9 mouse cellular contexts compared by ENCODE assay signal in the genomic region with DNA sequence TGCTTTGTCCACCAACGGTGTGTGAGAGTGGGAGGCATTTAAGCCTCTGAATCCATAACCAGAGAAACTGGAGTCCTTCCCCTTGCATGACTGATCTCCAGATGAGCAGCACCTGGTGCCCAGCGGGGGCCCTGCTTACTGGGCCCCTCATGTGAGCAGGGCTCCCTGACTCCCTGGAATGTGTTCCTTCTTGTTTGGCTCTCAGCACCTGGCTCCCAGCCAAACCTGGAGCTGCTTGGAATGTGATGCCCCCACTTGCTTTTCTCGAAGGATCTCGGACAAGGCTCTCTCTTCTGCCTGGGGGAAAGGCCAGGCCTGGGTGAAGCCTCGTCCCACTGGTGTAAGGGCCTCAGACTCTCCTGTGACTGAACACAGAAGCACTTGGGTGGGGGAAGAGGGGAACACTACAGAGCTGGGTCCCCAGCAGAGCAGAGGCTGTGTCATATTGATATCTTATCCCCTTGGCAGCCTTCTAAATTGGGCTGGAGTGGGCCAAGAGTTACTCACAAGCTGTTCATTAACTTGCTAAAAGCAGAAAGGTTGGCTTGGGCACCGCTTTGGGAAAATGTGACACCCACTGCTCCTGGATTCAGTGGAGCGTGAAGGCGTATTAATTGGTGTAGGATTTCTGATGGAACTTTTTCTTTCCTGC. TPM values are rescaled to one million over a fixed set of nuclear protein-coding genes. Genes with fewer than 3 reads are reported as not detected.
A peak's percentile ranks its signal among the peaks of the same experiment; 100 is the strongest.
DNase-seq lines count a peak whose midpoint lies in the region; ATAC-seq and TF ChIP-seq lines count a peak whose summit lies in the region.
"Had no signal": no experiment of that assay in that cellular context is flagged by ENCODE, and none has a peak within 500 bp of the region (broad histone marks: within the 10 kb centered on the region; RNA-seq: fewer than 3 reads in every experiment).

No protein-coding gene starts in this region.

- TF ChIP-seq CTCF in intestine, postnatal 0 days (IDR thresholded peaks at IDR 0.05; ENCODE audit: low read depth), result no peak
- no peak for TF ChIP-seq CTCF in lung, postnatal 0 days (IDR thresholded peaks at IDR 0.05)

- intact Hi-C loops in heart, postnatal 25 days (cut with DNase I), result loop anchor here (5.0 to 10.0 kb wide), 4 partner anchors 38 to 248 kb away; no protein-coding TSS in a partner anchor

- no peaks in the 10 kb centered on the region for H3K9me3 ChIP-seq in intestine, embryonic 14.5 days (ENCODE audit: control insufficient read depth, low read length)
- H3K9me3 ChIP-seq in intestine, postnatal 0 days (ENCODE audit: control insufficient read depth), result no peaks in the 10 kb centered on the region
- H3K9me3 ChIP-seq in embryonic facial prominence, embryonic 12.5 days, result no peaks in the 10 kb centered on the region
- no peaks in the 10 kb centered on the region for H3K9me3 ChIP-seq in lung, postnatal 0 days (ENCODE audit: low read length)
- H3K9me3 ChIP-seq: G1E had no signal

- peak; percentile 58; the same call in 1 of the 2 replicates for TF ChIP-seq EP300 in lung, postnatal 0 days (IDR thresholded peaks at IDR 0.05)

- no peak for DNase-seq in intestine, embryonic 14.5 days (ENCODE audit: low spot score)
- DNase-seq in heart, postnatal 25 days (ENCODE audit: low spot score), result peak; percentile 7
- DNase-seq in layer of hippocampus, adult 9-10 months (ENCODE audit: low spot score), result peak; percentile 31
- peak; percentile 61 for DNase-seq in lung, postnatal 0 days (ENCODE audit: low spot score)
- no peak for DNase-seq in natural killer cell, adult 2 months (ENCODE audit: low spot score in 2 of 2)

- 54% methylated on average over 8 of the region's 8 CpGs for WGBS in intestine, embryonic 14.5 days
- WGBS in intestine, postnatal 0 days, result 62% methylated on average over 8 of the region's 8 CpGs
- 47% methylated on average over 8 of the region's 8 CpGs for WGBS in embryonic facial prominence, embryonic 12.5 days
- WGBS in lung, postnatal 0 days, result 35% methylated on average over 8 of the region's 8 CpGs

- no peak overlapping the region for H3K4me3 ChIP-seq in intestine, embryonic 14.5 days (ENCODE audit: low read depth, low read length)
- no peak overlapping the region for H3K4me3 ChIP-seq in intestine, postnatal 0 days (ENCODE audit: low read depth, low read length)
- no peak overlapping the region for H3K4me3 ChIP-seq in embryonic facial prominence, embryonic 12.5 days
- H3K4me3 ChIP-seq in lung, postnatal 0 days (ENCODE audit: low read depth, low read length), result no peak overlapping the region

- H3K4me1 ChIP-seq in intestine, embryonic 14.5 days (replicated peaks; ENCODE audit: control insufficient read depth, insufficient read depth, low read length), result peaks cover 6% of the 10 kb centered on the region; the same call in 1 of the 2 replicates
- H3K4me1 ChIP-seq in intestine, postnatal 0 days (replicated peaks; ENCODE audit: control insufficient read depth, insufficient read depth, low read length), result no peaks in the 10 kb centered on the region; the same call in 1 of the 2 replicates
- H3K4me1 ChIP-seq in embryonic facial prominence, embryonic 12.5 days, result peaks cover 15% of the 10 kb centered on the region
- peaks cover 3% of the 10 kb centered on the region; the same call in 1 of the 2 replicates for H3K4me1 ChIP-seq in lung, postnatal 0 days (ENCODE audit: insufficient read depth, low read depth, low read length)

- no peak overlapping the region for H3K27ac ChIP-seq in intestine, embryonic 14.5 days (ENCODE audit: low read depth)
- H3K27ac ChIP-seq in intestine, postnatal 0 days (ENCODE audit: low read depth, low read length), result no peak overlapping the region
- H3K27ac ChIP-seq in embryonic facial prominence, embryonic 12.5 days, result peak overlapping the region; percentile 63
- peak overlapping the region; percentile 60; the same call in 1 of the 2 replicates for H3K27ac ChIP-seq in lung, postnatal 0 days (ENCODE audit: low read length)

- peak; percentile 58; the same call in 1 of the 2 replicates for ATAC-seq in intestine, embryonic 14.5 days (replicated peaks; ENCODE audit: low FRiP score, low TSS enrichment, low read depth)
- ATAC-seq in intestine, postnatal 0 days, result no peak
- peak; percentile 65; the same call in 1 of the 2 replicates for ATAC-seq in embryonic facial prominence, embryonic 12.5 days (ENCODE audit: insufficient number of reproducible peaks, insufficient read depth, low FRiP score, low TSS enrichment)
- peak; percentile 75 for ATAC-seq in lung, postnatal 0 days
- ATAC-seq in CD4-positive, CD25-positive, alpha-beta regulatory T cell, adult 4 months, result no peak

- 0 out of 2 replicates have a peak overlapping the region, but pooled peaks have one; percentile 36 for H3K4me2 ChIP-seq in intestine, embryonic 14.5 days (ENCODE audit: low read length)
- no peak overlapping the region for H3K4me2 ChIP-seq in intestine, postnatal 0 days (replicated peaks; ENCODE audit: low read depth)
- H3K4me2 ChIP-seq in embryonic facial prominence, embryonic 12.5 days (replicated peaks), result no peak overlapping the region
- no peak overlapping the region for H3K4me2 ChIP-seq in lung, postnatal 0 days (replicated peaks; ENCODE audit: low read depth, low read length)

- no peak overlapping the region for H3K9ac ChIP-seq in intestine, embryonic 14.5 days (ENCODE audit: low read length)
- no peak overlapping the region for H3K9ac ChIP-seq in intestine, postnatal 0 days (ENCODE audit: low read depth, low read length)
- 0 out of 2 replicates have a peak overlapping the region, but pooled peaks have one; percentile 2 for H3K9ac ChIP-seq in embryonic facial prominence, embryonic 12.5 days
- H3K9ac ChIP-seq in lung, postnatal 0 days (replicated peaks; ENCODE audit: low read depth), result no peak overlapping the region

- H3K36me3 ChIP-seq in intestine, embryonic 14.5 days (ENCODE audit: control insufficient read depth, insufficient read depth, low read length), result no peaks in the 10 kb centered on the region
- H3K36me3 ChIP-seq in intestine, postnatal 0 days (ENCODE audit: control insufficient read depth, insufficient read depth), result no peaks in the 10 kb centered on the region
- no peaks in the 10 kb centered on the region for H3K36me3 ChIP-seq in embryonic facial prominence, embryonic 12.5 days
- no peaks in the 10 kb centered on the region for H3K36me3 ChIP-seq in lung, postnatal 0 days (ENCODE audit: insufficient read depth, low read length)
- H3K36me3 ChIP-seq: G1E had no signal

- H3K27me3 ChIP-seq in intestine, embryonic 14.5 days (replicated peaks; ENCODE audit: control insufficient read depth, insufficient read depth, low read length), result no peaks in the 10 kb centered on the region
- H3K27me3 ChIP-seq in intestine, postnatal 0 days (replicated peaks; ENCODE audit: control insufficient read depth, insufficient read depth, low read length), result no peaks in the 10 kb centered on the region
- no peaks in the 10 kb centered on the region for H3K27me3 ChIP-seq in embryonic facial prominence, embryonic 12.5 days
- no peaks in the 10 kb centered on the region for H3K27me3 ChIP-seq in lung, postnatal 0 days (replicated peaks; ENCODE audit: insufficient read depth, low read length)

RNA-seq across cellular contexts. Expression of a gene that starts 26.6 kb away (rescaled TPM):
- polyA plus RNA-seq in intestine, embryonic 14.5 days (2014; fragmentation: Nextera tagmentation; extraction: Ambion mirVana), result 11.7 and 12.0 TPM in 2 replicates
- polyA plus RNA-seq in intestine, postnatal 0 days (2015; fragmentation: Nextera tagmentation; extraction: Ambion mirVana), result 3.8 and 4.1 TPM in 2 replicates
- 11.0 and 12.3 TPM in 2 replicates for polyA plus RNA-seq in embryonic facial prominence, embryonic 12.5 days (2016; fragmentation: Nextera tagmentation; extraction: Ambion mirVana)
- 1 to 10 TPM; 7.3 to 8.0 TPM for total RNA-seq in heart, postnatal 25 days (2021)
- 3.4 and 3.6 TPM in 2 replicates for polyA plus RNA-seq in lung, postnatal 0 days (2015; fragmentation: Nextera tagmentation; extraction: Ambion mirVana)
- polyA plus RNA-seq in CD4-positive, CD25-positive, alpha-beta regulatory T cell, adult 4 months (2017; shearing (Covaris generic)), result 1 to 10 TPM; 6.4 to 7.2 TPM

RNA-seq across cellular contexts. Expression of a gene that starts 26.8 kb away (rescaled TPM):
- 16.0 and 16.7 TPM in 2 replicates for polyA plus RNA-seq in intestine, embryonic 14.5 days (2014; fragmentation: Nextera tagmentation; extraction: Ambion mirVana)
- 12.2 and 14.4 TPM in 2 replicates for polyA plus RNA-seq in intestine, postnatal 0 days (2015; fragmentation: Nextera tagmentation; extraction: Ambion mirVana)
- 18.8 and 20.5 TPM in 2 replicates for polyA plus RNA-seq in embryonic facial prominence, embryonic 12.5 days (2016; fragmentation: Nextera tagmentation; extraction: Ambion mirVana)
- 10 to 100 TPM; 11.9 to 13.6 TPM for total RNA-seq in heart, postnatal 25 days (2021)
- polyA plus RNA-seq in lung, postnatal 0 days (2015; fragmentation: Nextera tagmentation; extraction: Ambion mirVana), result 8.1 and 11.5 TPM in 2 replicates
- 10 to 100 TPM; 42.0 to 61.6 TPM for polyA plus RNA-seq in CD4-positive, CD25-positive, alpha-beta regulatory T cell, adult 4 months (2017; shearing (Covaris generic))

RNA-seq across cellular contexts. Expression of a gene that starts 44.0 kb away (rescaled TPM):
- 1.2 and 1.3 TPM in 2 replicates for polyA plus RNA-seq in intestine, embryonic 14.5 days (2014; fragmentation: Nextera tagmentation; extraction: Ambion mirVana)
- 0.37 and 0.39 TPM in 2 replicates for polyA plus RNA-seq in intestine, postnatal 0 days (2015; fragmentation: Nextera tagmentation; extraction: Ambion mirVana)
- 0.65 and 0.69 TPM in 2 replicates for polyA plus RNA-seq in embryonic facial prominence, embryonic 12.5 days (2016; fragmentation: Nextera tagmentation; extraction: Ambion mirVana)
- total RNA-seq in heart, postnatal 25 days (2021), result not detected
- polyA plus RNA-seq in lung, postnatal 0 days (2015; fragmentation: Nextera tagmentation; extraction: Ambion mirVana), result 68.0 and 95.2 TPM in 2 replicates
- polyA plus RNA-seq in CD4-positive, CD25-positive, alpha-beta regulatory T cell, adult 4 months (2017; shearing (Covaris generic)), result not detected
- total RNA-seq: G1E had no signal
- polyA plus RNA-seq: G1E had no signal

Comparison
In these comparisons a context has a peak if more than half of its experiments do, and no peak if none do; other contexts are left out.
1. ATAC-seq: peak in intestine, embryonic 14.5 days (single experiment), embryonic facial prominence, embryonic 12.5 days (single experiment) and lung, postnatal 0 days (single experiment); none in intestine, postnatal 0 days (single experiment) and CD4-positive, CD25-positive, alpha-beta regulatory T cell, adult 4 months (single experiment).
2. DNase-seq: peak in heart, postnatal 25 days (single experiment), layer of hippocampus, adult 9-10 months (single experiment) and lung, postnatal 0 days (single experiment); none in intestine, embryonic 14.5 days (single experiment) and natural killer cell, adult 2 months (0 of 2).
3. H3K27ac ChIP-seq: peak in embryonic facial prominence, embryonic 12.5 days (single experiment) and lung, postnatal 0 days (single experiment); none in intestine, embryonic 14.5 days (single experiment) and intestine, postnatal 0 days (single experiment).
4. RNA of a gene that starts 44.0 kb away (polyA plus RNA-seq): 68.0 to 95.2 TPM in lung, postnatal 0 days; 1.2 to 1.3 TPM in intestine, embryonic 14.5 days, 0.65 to 0.69 TPM in embryonic facial prominence, embryonic 12.5 days, 0.37 to 0.39 TPM in intestine, postnatal 0 days and not detected in CD4-positive, CD25-positive, alpha-beta regulatory T cell, adult 4 months; every median in the first group is over 10 times any median in the second.